Mouse (Mus musculus) heart, adult 9 months (tissue): ENCODE measurements around the gene Nmrk2.
A peak's percentile ranks its signal among the peaks of the same experiment; 100 is the strongest.

Experiments
- DNase-seq, 2 experiments: peaks; one replicate each; pipeline ENCODE4 v3.0.0; 2022; ENCODE audit warnings: low spot score in 2 of 2

The Nmrk2 gene

DNA sequence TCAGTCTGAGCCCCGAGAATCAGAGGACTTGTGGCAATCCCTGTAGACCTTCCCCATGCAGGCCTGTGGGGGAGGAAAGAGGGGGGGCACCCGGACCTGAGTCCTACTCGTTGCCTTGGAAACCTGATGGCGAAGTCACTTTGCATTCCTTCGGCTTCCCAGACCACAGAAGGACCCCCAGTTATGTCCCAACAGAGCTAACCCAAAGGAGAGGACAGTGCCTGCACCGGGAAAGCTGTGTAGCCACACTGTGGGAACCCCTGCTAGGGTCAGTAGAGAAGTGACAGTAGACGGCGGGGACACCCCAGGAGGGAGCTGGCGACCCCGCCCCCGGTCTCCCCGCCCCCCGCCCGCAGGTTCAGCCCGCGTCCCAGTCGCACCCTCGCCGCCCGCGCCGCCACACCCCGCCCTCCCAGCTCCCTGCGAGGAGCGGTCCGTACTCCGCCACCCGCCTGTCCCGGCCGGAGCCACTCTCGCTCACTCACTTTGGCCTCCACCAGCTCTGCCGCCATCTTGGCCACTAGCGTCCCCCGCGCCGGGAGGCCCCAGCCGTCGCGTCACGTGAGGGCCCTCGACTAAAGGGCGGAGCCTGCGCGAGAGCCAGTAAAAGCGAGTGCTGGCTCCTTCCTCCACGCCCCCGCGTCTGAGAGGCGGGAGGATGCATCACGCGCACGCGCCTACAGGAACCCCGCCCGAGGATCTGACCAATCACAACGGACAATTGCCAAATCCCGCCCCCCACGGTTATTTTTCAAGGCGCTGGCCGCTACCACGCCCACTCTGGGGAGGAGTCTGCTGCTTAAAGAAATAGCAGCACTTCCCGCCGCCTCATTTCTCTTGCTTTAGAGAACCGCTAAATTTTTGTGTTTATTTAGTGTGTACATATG, 34.4 kb downstream of the Nmrk2 start, which contains the start of gene Pias4:
Gene Pias4, minus strand, starts transcription at position 724 of the 887 bp plus-strand sequence.
- peak; percentile 100 for DNase-seq

DNA sequence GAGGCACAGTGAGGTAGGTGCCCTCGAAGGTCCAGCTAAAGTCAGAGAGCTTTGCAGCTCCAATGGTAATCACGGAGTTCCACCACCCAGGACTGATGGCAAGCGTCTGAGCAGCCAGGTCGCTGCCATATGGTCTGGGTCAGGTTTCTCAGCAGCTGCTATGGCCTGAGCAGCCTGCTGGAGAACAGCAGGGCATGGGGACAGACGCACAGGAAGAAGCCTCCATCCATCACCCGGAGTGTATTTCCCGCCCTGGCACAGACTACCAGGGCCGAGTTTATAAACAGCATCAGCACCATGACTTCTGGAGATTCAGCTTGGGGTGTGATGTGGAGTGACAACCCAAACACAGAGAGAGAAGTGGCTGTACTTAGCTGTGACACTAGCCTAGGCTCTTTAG, 36.7 kb downstream of the Nmrk2 start:
- DNase-seq, result no peak

DNA sequence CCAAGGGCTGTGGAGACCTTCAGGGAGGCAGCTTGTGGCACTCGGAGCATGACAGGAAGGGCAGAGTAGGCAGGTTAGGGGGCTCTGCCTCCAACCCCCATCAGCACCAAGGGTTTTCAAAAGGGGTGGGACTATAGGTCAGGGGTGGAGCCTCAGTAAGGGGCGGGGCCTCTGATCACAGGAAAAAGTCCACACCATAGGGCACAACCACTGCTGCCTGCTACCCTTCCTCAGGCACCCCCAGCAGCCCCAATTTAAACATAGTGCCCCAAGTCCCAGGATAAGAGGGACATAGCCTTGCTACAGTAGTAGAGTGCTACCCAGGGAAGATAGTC, 39.6 kb downstream of the Nmrk2 start:
- DNase-seq, result no peak

DNA sequence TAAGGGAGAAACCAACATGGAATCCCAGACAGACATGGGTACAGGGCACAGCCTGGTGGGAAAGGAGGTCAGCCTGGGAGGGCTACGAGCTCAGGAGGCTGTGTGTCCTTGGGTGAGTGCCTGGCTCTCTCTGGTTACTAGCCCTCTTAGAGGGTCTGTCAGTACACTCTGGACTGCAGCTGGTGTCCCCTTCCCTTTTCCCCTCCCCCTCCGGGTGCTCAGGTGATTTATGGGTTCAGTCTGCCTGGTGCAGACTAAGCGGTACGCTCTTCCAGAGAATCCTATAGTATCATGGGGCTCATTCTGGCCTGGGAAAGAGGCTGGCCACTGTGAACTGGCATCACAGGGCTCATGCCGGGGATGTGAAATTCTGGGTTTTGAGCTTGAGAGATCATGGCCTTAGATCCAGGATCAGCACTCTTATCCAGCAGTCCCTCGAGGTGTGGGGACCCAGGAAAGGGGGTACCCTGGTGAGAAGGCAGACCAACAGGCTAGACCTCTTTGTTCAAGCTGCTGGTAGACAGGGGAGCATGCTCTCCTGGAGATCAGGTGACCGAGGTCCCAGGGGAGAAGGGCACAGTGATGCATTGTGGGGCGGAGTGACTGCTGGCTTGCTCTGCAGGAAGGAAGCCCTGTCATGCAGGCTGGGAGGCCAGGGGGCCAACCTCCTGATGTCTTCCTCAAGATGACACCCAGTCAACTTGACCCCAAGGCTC, 40.1 kb downstream of the Nmrk2 start:
- no peak for DNase-seq

DNA sequence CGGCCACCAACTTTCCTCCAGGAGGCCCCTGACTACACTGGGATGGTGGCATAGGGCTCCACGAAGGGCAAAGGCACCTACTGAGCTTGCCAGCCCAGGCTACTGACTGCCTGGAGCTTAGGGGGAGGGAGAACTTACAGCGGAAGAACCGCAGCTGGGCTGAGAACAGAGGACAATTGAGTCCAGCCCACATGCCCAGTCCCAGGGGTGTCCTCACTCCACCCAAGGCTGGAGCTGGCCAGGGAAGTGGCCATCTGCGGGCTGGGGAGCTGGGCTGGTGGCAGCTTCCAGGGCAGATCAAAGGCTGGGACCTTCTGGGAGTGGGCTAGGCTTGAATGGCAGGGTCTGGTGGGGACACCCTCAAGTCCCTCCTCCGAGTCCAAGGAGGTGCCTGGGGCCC, 47.1 kb downstream of the Nmrk2 start:
- DNase-seq, result no peak

DNA sequence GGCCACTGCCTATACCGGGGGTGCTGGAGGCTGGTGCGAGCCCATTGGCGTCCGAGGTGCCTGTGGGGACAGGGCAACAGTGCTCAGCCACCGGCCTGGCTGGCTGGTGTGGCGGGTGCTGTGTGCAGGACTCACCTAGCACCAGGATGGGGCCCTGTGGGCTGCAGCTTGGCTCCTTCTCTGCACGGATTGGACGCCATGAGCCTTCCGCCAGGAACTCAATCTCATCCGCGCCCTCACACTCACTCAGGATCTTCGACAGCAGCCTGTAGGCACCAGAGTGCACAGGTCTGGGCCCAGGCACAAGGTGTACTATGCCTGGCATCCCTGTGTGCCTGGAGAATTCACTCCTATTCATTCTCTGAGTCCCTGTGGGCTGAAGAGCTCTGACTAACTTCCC, 47.5 kb downstream of the Nmrk2 start:
- no peak for DNase-seq

DNA sequence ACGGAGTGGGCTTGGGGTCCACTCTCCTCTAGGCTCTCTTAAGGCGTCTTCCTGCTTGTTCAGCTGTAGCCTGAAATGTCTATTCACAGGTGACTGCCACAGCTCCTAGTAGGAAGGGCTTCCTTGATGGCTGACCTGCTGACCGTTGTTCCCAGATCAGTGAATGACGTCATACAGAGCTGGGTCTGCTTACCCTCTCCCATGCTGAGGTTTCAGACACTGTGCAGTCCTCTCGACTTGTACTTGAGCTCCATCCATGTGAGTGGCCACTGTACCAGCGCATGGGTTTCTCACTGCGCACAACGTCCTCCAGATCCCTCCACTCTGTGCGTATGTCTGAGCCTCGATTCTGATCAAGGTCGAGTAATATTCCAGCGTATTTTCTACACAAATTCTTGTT, 49.2 kb downstream of the Nmrk2 start:
- no peak for DNase-seq

DNA sequence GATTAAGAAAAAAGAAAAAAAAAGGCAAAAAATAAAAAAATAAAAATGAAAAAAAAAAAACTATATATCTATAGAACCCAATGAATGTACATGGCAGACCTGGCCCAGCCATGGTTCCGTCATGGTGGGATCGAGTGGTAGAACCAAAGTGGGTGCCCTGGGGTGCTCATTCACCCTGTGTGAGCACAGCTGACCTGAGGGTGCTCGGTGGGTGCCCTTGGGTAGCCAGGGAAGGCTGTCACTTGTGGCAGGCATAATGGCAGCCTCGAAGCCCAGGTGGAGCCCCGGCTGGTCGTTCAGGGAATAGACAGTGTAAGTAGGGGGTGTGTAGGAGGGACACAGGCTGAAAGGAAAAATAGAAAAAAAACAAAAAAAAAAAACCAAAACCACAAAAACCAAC, 50.6 kb downstream of the Nmrk2 start:
- no peak for DNase-seq
